Mouse (Mus musculus): ENCODE data around the gene Creb5. TPM values are rescaled to one million over a fixed set of nuclear protein-coding genes. Genes with fewer than 3 reads are reported as not detected.

Creb5 gene
- polyA plus RNA-seq, 1 experiment from 2014 or later, result 2.8 TPM

DNA sequence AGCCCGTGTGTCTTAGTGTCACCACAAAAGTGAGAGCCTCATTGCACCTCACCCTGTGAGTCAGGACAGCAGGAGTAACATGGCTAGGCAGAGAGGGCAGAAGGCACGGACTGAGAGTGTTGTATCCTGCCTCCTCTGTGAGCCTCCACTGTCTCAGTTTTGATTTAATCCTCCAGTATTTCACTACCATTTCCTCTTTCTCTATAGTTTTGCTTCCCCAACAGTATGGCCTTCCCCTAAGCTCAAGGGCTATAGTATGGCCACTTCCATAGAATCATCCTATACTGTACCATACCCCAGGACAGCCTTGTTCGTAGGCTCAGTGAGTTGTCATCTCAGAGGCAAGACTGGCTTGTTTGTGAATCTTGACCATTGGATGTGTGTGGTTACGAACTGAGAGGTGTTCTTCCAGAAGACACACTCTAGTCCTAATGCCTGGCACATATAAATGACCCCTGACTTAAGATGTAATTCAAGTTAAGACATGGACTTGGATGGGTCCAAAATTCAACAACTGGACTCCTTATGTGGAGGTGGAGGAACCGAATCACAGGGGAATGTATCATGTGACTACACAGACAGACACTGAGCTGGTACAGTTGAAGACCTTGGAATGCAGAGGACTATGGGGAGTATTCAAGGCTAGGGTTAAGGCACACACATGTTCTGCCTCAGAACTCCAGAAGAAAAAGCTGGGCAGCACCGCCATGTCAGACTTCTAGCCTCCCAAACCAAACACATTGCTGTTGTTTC, 173.1 kb downstream of the Creb5 start:
- no peak overlapping the region for H3K4me2 ChIP-seq (ENCODE audit: low read length)
- H3K27me3 ChIP-seq (ENCODE audit: control insufficient read depth, insufficient read depth, low read length), result no peaks in the 10 kb centered on the region
- DNase-seq, result no peak
- H3K4me1 ChIP-seq (ENCODE audit: control insufficient read depth, insufficient read depth, low read length), result no peaks in the 10 kb centered on the region
- no peak for ATAC-seq (ENCODE audit: low FRiP score, low TSS enrichment)
- no peaks in the 10 kb centered on the region for H3K36me3 ChIP-seq (ENCODE audit: control insufficient read depth, insufficient read depth, low read length)
- no peak overlapping the region for H3K9ac ChIP-seq (replicated peaks; ENCODE audit: low read length)
- WGBS, result 93% methylated on average over 6 of the region's 6 CpGs
- no peaks in the 10 kb centered on the region for H3K9me3 ChIP-seq (ENCODE audit: control insufficient read depth, low read length)
- no peak overlapping the region for H3K4me3 ChIP-seq (replicated peaks; ENCODE audit: low read depth, low read length)
- H3K27ac ChIP-seq (replicated peaks; ENCODE audit: low read depth, low read length), result no peak overlapping the region

DNA sequence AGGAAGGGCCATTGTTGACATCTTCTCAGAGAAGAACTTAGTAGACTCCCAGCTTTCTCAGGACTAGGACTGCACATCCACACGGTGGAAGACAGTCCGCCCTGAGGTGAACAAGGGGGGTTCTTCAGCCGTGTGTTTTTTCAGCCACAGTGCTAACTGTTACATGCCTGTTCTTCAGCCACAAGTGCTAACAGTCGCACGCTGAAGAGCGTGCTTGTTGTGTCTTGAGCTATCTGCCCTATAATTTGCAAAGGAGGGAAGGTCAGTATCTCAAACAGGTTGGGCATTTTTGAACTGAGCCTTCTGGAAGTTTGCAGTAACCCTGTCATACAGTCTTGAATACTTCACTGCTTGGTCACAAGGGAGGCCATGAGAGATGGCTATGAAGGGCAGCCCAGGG, 174.0 kb downstream of the Creb5 start:
- Histone ChIP-seq H3K27me3 (ENCODE audit: control insufficient read depth, insufficient read depth, low read length) (no peaks in the 10 kb centered on the region), H3K4me3 (replicated peaks; ENCODE audit: low read depth, low read length) (no peak overlapping the region), H3K9ac (replicated peaks; ENCODE audit: low read length) (no peak overlapping the region), H3K4me2 (ENCODE audit: low read length) (no peak overlapping the region), H3K4me1 (ENCODE audit: control insufficient read depth, insufficient read depth, low read length) (no peaks in the 10 kb centered on the region), H3K36me3 (ENCODE audit: control insufficient read depth, insufficient read depth, low read length) (no peaks in the 10 kb centered on the region), H3K27ac (replicated peaks; ENCODE audit: low read depth, low read length) (no peak overlapping the region), H3K9me3 (ENCODE audit: control insufficient read depth, low read length) (no peaks in the 10 kb centered on the region)
- DNase-seq (no peak), ATAC-seq (ENCODE audit: low FRiP score, low TSS enrichment) (no peak)
- WGBS, result 91% methylated on average over 6 of the region's 6 CpGs

DNA sequence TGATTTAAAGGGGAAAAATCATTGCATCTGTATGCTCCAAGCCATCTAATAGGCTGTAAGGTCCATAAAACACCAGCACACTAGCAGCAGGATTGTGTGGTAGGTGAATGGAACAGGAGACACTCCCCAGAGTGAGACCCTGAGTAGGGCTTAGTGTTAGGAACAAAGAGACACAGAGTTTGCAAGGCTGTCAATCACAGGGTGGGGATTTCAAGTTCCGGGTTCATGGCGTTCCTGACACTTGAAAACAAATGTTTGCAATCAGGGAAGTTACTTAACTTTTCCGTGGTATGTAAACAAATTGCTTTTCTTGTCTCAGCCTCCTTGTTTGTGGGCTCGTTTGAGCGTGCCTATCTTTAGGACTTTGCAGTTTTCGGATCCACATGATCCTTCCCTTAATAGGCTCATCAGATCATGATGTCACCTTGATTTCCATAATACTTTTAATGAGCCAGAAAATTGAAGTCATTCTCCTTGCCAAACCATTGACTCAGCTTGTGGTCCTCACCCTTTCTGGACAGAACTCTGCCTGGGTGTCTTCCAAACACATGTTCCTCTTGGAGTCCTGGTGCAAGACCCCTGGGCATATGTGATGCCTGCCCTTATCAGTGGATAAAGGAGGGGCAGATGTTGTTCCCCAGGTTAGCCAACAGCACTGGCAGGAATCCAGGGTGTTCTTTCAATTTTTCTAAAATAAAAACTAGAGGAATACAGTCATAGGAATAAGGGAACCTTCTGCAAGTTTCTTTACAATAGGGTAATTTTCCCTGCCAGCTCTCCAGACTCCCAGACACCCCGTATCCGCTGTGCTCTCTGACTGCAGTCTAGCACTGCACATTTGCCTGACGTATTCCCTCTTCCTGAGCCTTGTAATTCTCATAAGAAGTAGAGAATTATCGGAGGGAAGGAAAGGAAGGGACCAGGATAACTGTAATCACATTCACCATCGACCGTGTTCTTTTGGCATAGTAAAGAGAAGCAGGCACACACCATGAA, 175.0 kb downstream of the Creb5 start:
- no peaks in the 10 kb centered on the region for H3K4me1 ChIP-seq (ENCODE audit: control insufficient read depth, insufficient read depth, low read length)
- H3K27ac ChIP-seq (replicated peaks; ENCODE audit: low read depth, low read length), result no peak overlapping the region
- DNase-seq (no peak), ATAC-seq (ENCODE audit: low FRiP score, low TSS enrichment) (no peak)
- H3K9ac ChIP-seq (replicated peaks; ENCODE audit: low read length), result no peak overlapping the region
- no peak overlapping the region for H3K4me2 ChIP-seq (ENCODE audit: low read length)
- H3K9me3 ChIP-seq (ENCODE audit: control insufficient read depth, low read length), result no peaks in the 10 kb centered on the region
- WGBS, result 75% methylated on average over 12 of the region's 12 CpGs
- H3K36me3 ChIP-seq (ENCODE audit: control insufficient read depth, insufficient read depth, low read length), result no peaks in the 10 kb centered on the region
- H3K27me3 ChIP-seq (ENCODE audit: control insufficient read depth, insufficient read depth, low read length), result no peaks in the 10 kb centered on the region
- H3K4me3 ChIP-seq (replicated peaks; ENCODE audit: low read depth, low read length), result no peak overlapping the region

DNA sequence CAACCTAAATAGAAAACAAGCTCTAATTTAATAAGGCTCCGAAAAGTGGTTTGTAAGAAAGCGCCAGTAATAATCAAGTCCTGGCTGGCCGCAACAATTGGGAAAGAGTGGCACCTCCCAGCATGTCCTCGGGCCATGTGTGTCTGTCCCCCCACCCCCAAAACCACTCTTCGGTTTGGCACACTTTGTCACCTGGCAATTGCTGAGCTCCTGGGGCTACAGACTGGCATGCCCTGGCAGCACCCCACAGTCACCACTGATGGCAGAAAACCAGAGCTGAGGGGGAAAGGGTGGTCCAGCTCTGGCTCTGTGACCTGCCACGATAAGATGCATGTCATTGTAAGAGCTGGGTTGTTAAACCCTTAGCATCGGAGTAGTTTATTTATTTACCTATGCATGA, 175.7 kb downstream of the Creb5 start:
- WGBS, result 84% methylated on average over 7 of the region's 7 CpGs
- Histone ChIP-seq H3K27ac (replicated peaks; ENCODE audit: low read depth, low read length) (no peak overlapping the region), H3K27me3 (ENCODE audit: control insufficient read depth, insufficient read depth, low read length) (no peaks in the 10 kb centered on the region), H3K4me1 (ENCODE audit: control insufficient read depth, insufficient read depth, low read length) (no peaks in the 10 kb centered on the region), H3K9ac (replicated peaks; ENCODE audit: low read length) (no peak overlapping the region), H3K4me2 (ENCODE audit: low read length) (no peak overlapping the region), H3K36me3 (ENCODE audit: control insufficient read depth, insufficient read depth, low read length) (no peaks in the 10 kb centered on the region), H3K9me3 (ENCODE audit: control insufficient read depth, low read length) (no peaks in the 10 kb centered on the region), H3K4me3 (replicated peaks; ENCODE audit: low read depth, low read length) (no peak overlapping the region)
- ATAC-seq (ENCODE audit: low FRiP score, low TSS enrichment), result no peak
- DNase-seq, result no peak

DNA sequence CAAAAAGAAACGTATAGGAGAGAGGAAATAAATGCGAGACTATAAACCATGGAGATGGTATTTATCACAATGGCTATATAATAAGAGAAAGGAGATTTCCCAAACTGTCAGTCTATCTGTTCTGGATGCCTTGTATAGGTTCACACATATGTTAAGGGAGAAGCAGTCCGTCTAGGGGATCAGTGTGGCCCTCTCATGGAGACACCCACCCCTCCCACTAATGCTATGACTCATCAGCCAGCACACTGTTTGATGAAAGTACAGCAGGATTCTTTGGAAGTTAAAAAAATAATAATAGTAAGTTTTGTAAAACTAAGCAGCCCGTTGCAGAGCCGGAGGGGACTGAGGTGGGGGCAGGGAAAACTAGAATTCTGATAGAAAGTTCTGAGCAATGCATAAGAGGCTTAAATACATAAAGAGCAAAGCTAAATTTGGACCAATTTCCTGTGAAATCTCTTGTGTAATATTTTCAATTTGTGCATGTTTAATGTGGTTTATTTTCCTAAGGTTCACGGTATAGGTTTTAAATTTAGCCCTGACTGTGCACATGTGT, 176.3 kb downstream of the Creb5 start:
- Histone ChIP-seq H3K27ac (replicated peaks; ENCODE audit: low read depth, low read length) (no peak overlapping the region), H3K4me3 (replicated peaks; ENCODE audit: low read depth, low read length) (no peak overlapping the region), H3K27me3 (ENCODE audit: control insufficient read depth, insufficient read depth, low read length) (no peaks in the 10 kb centered on the region), H3K9me3 (ENCODE audit: control insufficient read depth, low read length) (no peaks in the 10 kb centered on the region), H3K4me1 (ENCODE audit: control insufficient read depth, insufficient read depth, low read length) (no peaks in the 10 kb centered on the region), H3K4me2 (ENCODE audit: low read length) (no peak overlapping the region), H3K9ac (replicated peaks; ENCODE audit: low read length) (no peak overlapping the region), H3K36me3 (ENCODE audit: control insufficient read depth, insufficient read depth, low read length) (no peaks in the 10 kb centered on the region)
- 79% methylated on average over 6 of the region's 6 CpGs for WGBS
- ATAC-seq (ENCODE audit: low FRiP score, low TSS enrichment), result no peak
- DNase-seq, result no peak

DNA sequence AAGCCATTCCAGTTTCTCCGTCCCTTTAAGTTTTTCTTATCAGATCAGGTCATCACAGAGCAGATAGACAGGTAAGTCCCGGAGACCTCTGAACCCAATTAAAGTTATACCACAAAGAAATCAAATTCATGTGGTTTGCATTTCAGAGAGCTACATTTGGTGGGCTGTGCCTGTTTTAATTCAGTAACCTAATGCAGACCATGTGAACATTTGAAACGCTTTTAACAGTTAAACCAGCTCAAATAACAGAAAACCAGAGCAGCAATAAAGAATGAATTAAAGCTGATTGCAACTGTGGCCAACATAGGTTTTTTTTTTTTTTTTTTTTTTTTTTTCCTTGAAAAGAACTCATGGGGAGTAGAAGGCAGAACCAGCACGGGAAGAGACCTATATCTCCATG, 182.1 kb downstream of the Creb5 start:
- Histone ChIP-seq H3K27ac (replicated peaks; ENCODE audit: low read depth, low read length) (no peak overlapping the region), H3K4me3 (replicated peaks; ENCODE audit: low read depth, low read length) (no peak overlapping the region), H3K27me3 (ENCODE audit: control insufficient read depth, insufficient read depth, low read length) (no peaks in the 10 kb centered on the region), H3K4me2 (ENCODE audit: low read length) (no peak overlapping the region), H3K4me1 (ENCODE audit: control insufficient read depth, insufficient read depth, low read length) (no peaks in the 10 kb centered on the region), H3K9me3 (ENCODE audit: control insufficient read depth, low read length) (no peaks in the 10 kb centered on the region), H3K36me3 (ENCODE audit: control insufficient read depth, insufficient read depth, low read length) (no peaks in the 10 kb centered on the region), H3K9ac (replicated peaks; ENCODE audit: low read length) (no peak overlapping the region)
- DNase-seq (no peak), ATAC-seq (ENCODE audit: low FRiP score, low TSS enrichment) (no peak)
- 82% methylated on average over 4 of the region's 4 CpGs for WGBS

DNA sequence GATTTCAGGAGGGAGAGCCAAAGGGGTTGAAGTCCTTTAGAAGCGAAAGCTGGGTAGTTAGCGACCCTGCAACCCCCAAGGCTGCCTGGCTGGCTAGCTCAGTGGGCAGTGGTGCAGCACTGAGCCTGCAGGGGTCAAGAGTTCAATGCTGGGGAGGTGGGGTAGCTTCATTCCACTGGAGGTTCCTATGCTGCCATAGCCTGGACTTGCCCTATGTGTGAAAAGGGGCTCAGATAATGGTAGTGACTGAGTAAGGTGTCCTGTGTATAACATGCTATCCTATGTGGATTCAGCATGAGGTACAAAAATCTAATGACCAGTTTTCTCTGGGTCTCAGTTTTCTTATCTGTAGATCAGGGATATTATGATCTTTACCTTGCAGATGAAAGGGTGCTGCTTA, 182.6 kb downstream of the Creb5 start:
- Histone ChIP-seq H3K4me2 (ENCODE audit: low read length) (no peak overlapping the region), H3K4me1 (ENCODE audit: control insufficient read depth, insufficient read depth, low read length) (no peaks in the 10 kb centered on the region), H3K9me3 (ENCODE audit: control insufficient read depth, low read length) (no peaks in the 10 kb centered on the region), H3K36me3 (ENCODE audit: control insufficient read depth, insufficient read depth, low read length) (no peaks in the 10 kb centered on the region), H3K27ac (replicated peaks; ENCODE audit: low read depth, low read length) (no peak overlapping the region), H3K9ac (replicated peaks; ENCODE audit: low read length) (no peak overlapping the region), H3K27me3 (ENCODE audit: control insufficient read depth, insufficient read depth, low read length) (no peaks in the 10 kb centered on the region), H3K4me3 (replicated peaks; ENCODE audit: low read depth, low read length) (no peak overlapping the region)
- ATAC-seq (ENCODE audit: low FRiP score, low TSS enrichment) (no peak), DNase-seq (no peak)
- WGBS, result 69% methylated on average over 2 of the region's 2 CpGs

DNA sequence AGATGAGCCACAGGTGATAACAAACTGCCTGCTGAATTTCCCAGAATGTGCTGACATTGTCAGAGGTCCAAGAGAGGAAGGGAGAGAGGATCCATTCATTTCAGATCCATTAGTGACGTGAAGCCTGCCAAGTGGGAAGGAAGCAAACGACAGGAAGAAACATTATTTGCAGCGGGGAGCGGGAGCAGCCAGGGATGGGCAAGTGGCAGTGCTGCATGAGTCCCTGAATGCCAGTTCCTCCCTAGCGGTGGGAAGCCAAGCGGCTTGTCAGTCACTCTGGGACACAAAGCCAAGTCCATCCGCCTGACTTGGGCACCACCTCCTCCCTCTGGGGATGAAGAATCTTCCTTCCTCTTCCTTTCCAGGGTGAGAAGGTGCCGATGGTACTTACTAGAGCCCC, 183.5 kb downstream of the Creb5 start:
- H3K9me3 ChIP-seq (ENCODE audit: control insufficient read depth, low read length), result no peaks in the 10 kb centered on the region
- no peak overlapping the region for H3K4me2 ChIP-seq (ENCODE audit: low read length)
- H3K9ac ChIP-seq (replicated peaks; ENCODE audit: low read length), result no peak overlapping the region
- ATAC-seq (ENCODE audit: low FRiP score, low TSS enrichment), result no peak
- no peaks in the 10 kb centered on the region for H3K36me3 ChIP-seq (ENCODE audit: control insufficient read depth, insufficient read depth, low read length)
- DNase-seq, result no peak
- 58% methylated on average over 8 of the region's 8 CpGs for WGBS
- no peak overlapping the region for H3K27ac ChIP-seq (replicated peaks; ENCODE audit: low read depth, low read length)
- no peak overlapping the region for H3K4me3 ChIP-seq (replicated peaks; ENCODE audit: low read depth, low read length)
- no peaks in the 10 kb centered on the region for H3K4me1 ChIP-seq (ENCODE audit: control insufficient read depth, insufficient read depth, low read length)
- no peaks in the 10 kb centered on the region for H3K27me3 ChIP-seq (ENCODE audit: control insufficient read depth, insufficient read depth, low read length)
